Mouse (Mus musculus): Measurements from ENCODE around the gene Bsg. TPM values are rescaled to one million over a fixed set of nuclear protein-coding genes. Genes with fewer than 3 reads are reported as not detected.

Bsg gene
- polyA plus RNA-seq, 1 experiment = not detected

- Histone ChIP-seq H3K27ac (ENCODE audit: insufficient read depth, low read depth, low read length) (peak within 1 kb of the TSS; percentile 100), H3K4me3 (ENCODE audit: insufficient read depth, low read depth, low read length) (peak within 1 kb of the TSS; percentile 65), H3K4me1 (ENCODE audit: control insufficient read depth, insufficient read depth, low read length) (peaks cover 24% of the 10 kb centered on the region)
- TF ChIP-seq CTCF (IDR thresholded peaks at IDR 0.05; ENCODE audit: insufficient read depth, low read depth, low read length) (peak; percentile 81), POLR2A (IDR thresholded peaks at IDR 0.05; ENCODE audit: insufficient read depth, low read depth, low read length) (no peak)
- 0% methylated on average over 45 of the region's 45 CpGs for WGBS
These were observed 35.3 kb upstream of the Bsg start, which contains the start of gene Tpgs1 for GRCm38 (mm10) chr10:79668771-79669575. Tpgs1 (plus strand) TSS chr10:79669369.

GRCm38 (mm10) chr10:79669576-79670057 lies 34.7 kb upstream of the Bsg start:
- Histone ChIP-seq H3K4me1 (ENCODE audit: control insufficient read depth, insufficient read depth, low read length) (peaks cover 20% of the 10 kb centered on the region), H3K27ac (ENCODE audit: insufficient read depth, low read depth, low read length) (peak overlapping the region; percentile 100), H3K4me3 (ENCODE audit: insufficient read depth, low read depth, low read length) (peak overlapping the region; percentile 65)
- WGBS = under 1% methylated on average over 47 of the region's 47 CpGs
- TF ChIP-seq CTCF (IDR thresholded peaks at IDR 0.05; ENCODE audit: insufficient read depth, low read depth, low read length) (no peak), POLR2A (IDR thresholded peaks at IDR 0.05; ENCODE audit: insufficient read depth, low read depth, low read length) (peak; percentile 26; the same call in 1 of the 2 replicates)

DNA sequence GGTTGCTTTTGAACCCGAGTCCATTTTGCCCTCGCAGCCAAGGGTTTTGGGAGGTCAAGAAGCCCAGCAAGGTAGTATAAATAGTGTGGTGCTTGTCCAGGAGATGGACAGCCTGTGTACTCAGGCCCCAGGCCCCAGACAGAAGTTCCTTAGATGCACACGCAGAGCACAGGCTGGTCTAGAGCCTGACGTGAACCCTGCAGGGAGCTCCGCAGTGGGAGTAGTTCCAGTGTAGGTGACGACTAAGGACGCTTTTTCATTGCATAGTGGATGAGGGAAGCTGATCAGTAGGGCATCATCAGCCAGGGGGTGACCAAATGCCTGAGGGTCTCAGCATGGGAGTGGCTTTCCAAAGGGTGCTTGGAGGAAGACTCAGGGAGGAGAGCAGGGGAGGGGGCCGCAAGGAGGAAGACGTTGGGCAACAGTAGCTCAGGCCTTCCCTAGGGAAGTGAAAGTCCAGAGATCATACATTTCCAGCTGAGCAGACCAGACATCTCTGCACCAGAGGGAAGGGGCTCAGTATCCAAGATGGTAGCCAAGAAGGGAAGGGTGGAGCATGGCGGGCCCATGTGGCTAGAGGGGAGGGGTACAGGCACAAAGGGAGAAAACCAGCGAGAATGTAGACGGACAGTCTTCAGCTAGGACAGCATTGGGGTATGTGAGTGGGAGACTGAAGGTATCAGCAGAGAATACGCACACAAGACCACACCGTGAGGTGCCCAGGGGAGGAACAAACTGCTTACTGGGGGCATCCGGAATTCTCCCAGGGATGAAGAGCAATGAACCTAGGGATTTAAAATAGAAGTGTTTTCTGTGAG lies 34.0 kb upstream of the Bsg start:
- Histone ChIP-seq H3K27ac (ENCODE audit: insufficient read depth, low read depth, low read length) (0 out of 2 replicates have a peak overlapping the region, but pooled peaks have one; percentile 11), H3K4me1 (ENCODE audit: control insufficient read depth, insufficient read depth, low read length) (peaks cover 20% of the 10 kb centered on the region), H3K4me3 (ENCODE audit: insufficient read depth, low read depth, low read length) (peak overlapping the region; percentile 65)
- 33% methylated on average over 15 of the region's 15 CpGs for WGBS
- TF ChIP-seq CTCF (IDR thresholded peaks at IDR 0.05; ENCODE audit: insufficient read depth, low read depth, low read length) (no peak), POLR2A (IDR thresholded peaks at IDR 0.05; ENCODE audit: insufficient read depth, low read depth, low read length) (no peak)

- TF ChIP-seq POLR2A (IDR thresholded peaks at IDR 0.05; ENCODE audit: insufficient read depth, low read depth, low read length) = no peak
- TF ChIP-seq CTCF (IDR thresholded peaks at IDR 0.05; ENCODE audit: insufficient read depth, low read depth, low read length) = no peak
- H3K4me3 ChIP-seq (ENCODE audit: insufficient read depth, low read depth, low read length) = no peak overlapping the region
- H3K4me1 ChIP-seq (ENCODE audit: control insufficient read depth, insufficient read depth, low read length) = peaks cover 20% of the 10 kb centered on the region
- 81% methylated on average over 6 of the region's 6 CpGs for WGBS
- H3K27ac ChIP-seq (ENCODE audit: insufficient read depth, low read depth, low read length) = no peak overlapping the region
These were observed 32.7 kb upstream of the Bsg start for GRCm38 (mm10) chr10:79671396-79672087.

DNA sequence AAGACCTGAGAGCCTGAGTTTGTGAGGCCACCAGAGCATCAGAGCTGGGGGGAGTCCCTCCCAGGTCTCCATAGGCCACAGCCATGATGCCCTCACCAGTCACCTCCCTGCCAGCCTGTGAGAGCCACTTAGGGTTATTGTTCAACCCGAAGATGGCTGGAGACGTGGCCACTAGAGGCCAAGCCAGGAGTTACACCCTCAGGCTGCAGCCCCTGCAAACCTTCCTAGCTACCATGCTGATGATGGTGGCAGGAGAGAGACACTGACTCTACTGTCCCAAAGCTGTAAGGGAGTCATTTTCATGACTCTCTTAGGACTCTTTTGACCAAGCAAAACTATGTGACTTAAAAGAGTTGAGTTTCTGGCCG lies 32.2 kb upstream of the Bsg start:
- no peak for TF ChIP-seq POLR2A (IDR thresholded peaks at IDR 0.05; ENCODE audit: insufficient read depth, low read depth, low read length)
- TF ChIP-seq CTCF (IDR thresholded peaks at IDR 0.05; ENCODE audit: insufficient read depth, low read depth, low read length) = no peak
- H3K27ac ChIP-seq (ENCODE audit: insufficient read depth, low read depth, low read length) = no peak overlapping the region

DNA sequence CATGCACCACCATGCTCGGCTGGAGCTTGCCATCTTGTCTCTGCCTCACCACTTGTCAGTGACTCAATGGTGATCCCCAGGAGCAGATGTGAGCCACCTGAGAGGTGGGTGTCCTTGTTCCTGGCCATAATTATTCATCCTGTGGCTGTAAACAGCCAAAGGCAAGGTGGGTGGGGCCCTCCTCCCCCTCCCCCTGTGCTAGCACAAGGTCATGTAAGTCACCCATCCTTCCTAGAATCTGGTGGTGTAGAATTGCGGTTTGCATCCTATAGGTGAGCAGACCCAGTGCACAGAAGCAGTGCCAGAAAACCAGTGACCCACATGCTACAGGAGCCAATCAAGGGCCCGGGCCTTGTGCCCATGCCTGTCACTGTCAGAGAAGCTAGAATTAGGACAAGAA lies 31.2 kb upstream of the Bsg start:
- peaks cover 19% of the 10 kb centered on the region for H3K4me1 ChIP-seq (ENCODE audit: control insufficient read depth, insufficient read depth, low read length)
- TF ChIP-seq CTCF (IDR thresholded peaks at IDR 0.05; ENCODE audit: insufficient read depth, low read depth, low read length) (no peak), POLR2A (IDR thresholded peaks at IDR 0.05; ENCODE audit: insufficient read depth, low read depth, low read length) (no peak)
- no peak overlapping the region for H3K27ac ChIP-seq (ENCODE audit: insufficient read depth, low read depth, low read length)
- 93% methylated on average over 3 of the region's 3 CpGs for WGBS
- no peak overlapping the region for H3K4me3 ChIP-seq (ENCODE audit: insufficient read depth, low read depth, low read length)

More for the DNA sequence above, 32.2 kb upstream of the Bsg start:
- peaks cover 20% of the 10 kb centered on the region for H3K4me1 ChIP-seq (ENCODE audit: control insufficient read depth, insufficient read depth, low read length)
- 54% methylated on average over 3 of the region's 3 CpGs for WGBS
- H3K4me3 ChIP-seq (ENCODE audit: insufficient read depth, low read depth, low read length) = no peak overlapping the region

GRCm38 (mm10) chr10:79675346-79676035 lies 28.8 kb upstream of the Bsg start:
- Histone ChIP-seq H3K4me1 (ENCODE audit: control insufficient read depth, insufficient read depth, low read length) (peaks cover 11% of the 10 kb centered on the region), H3K27ac (ENCODE audit: insufficient read depth, low read depth, low read length) (no peak overlapping the region), H3K4me3 (ENCODE audit: insufficient read depth, low read depth, low read length) (no peak overlapping the region)
- WGBS = 68% methylated on average over 44 of the region's 44 CpGs
- TF ChIP-seq POLR2A (IDR thresholded peaks at IDR 0.05; ENCODE audit: insufficient read depth, low read depth, low read length) (no peak), CTCF (IDR thresholded peaks at IDR 0.05; ENCODE audit: insufficient read depth, low read depth, low read length) (no peak)

All from olfactory bulb, adult 2 months (tissue).